Mouse (Mus musculus) hindbrain, embryonic 11.5 days (tissue): Measurements from ENCODE around the gene Vsx2. TPM values are rescaled to one million over a fixed set of nuclear protein-coding genes. Genes with fewer than 3 reads are reported as not detected.

ENCODE experiments used
- ATAC-seq: fragments of 200-750 bp; cut with Nextera tagmentation; 2 replicates; pipeline ENCODE4 v1.8.0; 2017; ENCODE audit warnings: mild to moderate bottlenecking, moderate TSS enrichment, moderate library complexity; ENCODE audit not compliant: low FRiP score
- DNase-seq: peaks from one replicate; pipeline ENCODE4 v3.0.0-alpha.2; 2015; ENCODE audit warnings: low spot score
- H3K27ac ChIP-seq: fragments of 300-500 bp; sonication (generic); 2 replicates; pipeline ENCODE4 v1.5.1; 2014; ENCODE audit warnings: mild to moderate bottlenecking, low read depth, low read length
- H3K27me3 ChIP-seq: fragments of 300-500 bp; sonication (generic); 2 replicates; pipeline ENCODE4 v1.6.1; 2014; ENCODE audit warnings: mild to moderate bottlenecking, low read length, moderate library complexity, mixed read lengths; ENCODE audit not compliant: control insufficient read depth, insufficient read depth
- H3K36me3 ChIP-seq: fragments of 300-500 bp; sonication (generic); 2 replicates; pipeline ENCODE4 v1.6.1; 2014; ENCODE audit warnings: mild to moderate bottlenecking, low read length, moderate library complexity, mixed read lengths; ENCODE audit not compliant: control insufficient read depth, insufficient read depth
- H3K4me1 ChIP-seq: fragments of 300-500 bp; sonication (generic); replicated peaks from 2 replicates; pipeline ENCODE4 v1.6.1; 2014; ENCODE audit warnings: low read length, mixed read lengths; ENCODE audit not compliant: control insufficient read depth, insufficient read depth
- H3K4me2 ChIP-seq: fragments of 300-500 bp; sonication (generic); replicated peaks from 2 replicates; pipeline ENCODE4 v1.6.1; 2014; ENCODE audit warnings: mild to moderate bottlenecking, low read depth, low read length
- H3K4me3 ChIP-seq: fragments of 300-500 bp; sonication (generic); 2 replicates; pipeline ENCODE4 v1.5.1; 2014; ENCODE audit warnings: low read depth, low read length
- H3K9ac ChIP-seq: fragments of 300-500 bp; sonication (generic); 2 replicates; pipeline ENCODE4 v1.6.1; 2014; ENCODE audit warnings: low read depth, low read length
- H3K9me3 ChIP-seq: fragments of 300-500 bp; sonication (generic); 2 replicates; pipeline ENCODE4 v1.6.1; 2016; ENCODE audit warnings: low read length; ENCODE audit not compliant: control insufficient read depth
- WGBS: fragments of 180-500 bp; shearing (Covaris S2); extraction: QIAGEN DNeasy Blood & Tissue Kit; methylation state at CpG from one replicate; pipeline ENCODE4 v1.1.7; 2014; 5-methylcytosine and 5-hydroxymethylcytosine counted together
- polyA plus RNA-seq: library from polyadenylated mRNA; unstranded; fragments of >200 nt; fragmentation: Nextera tagmentation; extraction: Ambion mirVana; gene quantifications from 2 replicates; pipeline ENCODE4 v1.2.1, GENCODE M21; 2014

The Vsx2 gene
- polyA plus RNA-seq, 1 experiment from 2014 or later = 10.1 TPM

- WGBS = 98% methylated on average over 2 of the region's 2 CpGs
- no peak overlapping the region for H3K27ac ChIP-seq
- H3K36me3 ChIP-seq = no peaks in the 10 kb centered on the region
- H3K9ac ChIP-seq = no peak overlapping the region
- peaks cover 10% of the 10 kb centered on the region for H3K27me3 ChIP-seq
- ATAC-seq = no peak
- no peaks in the 10 kb centered on the region for H3K9me3 ChIP-seq
- no peak overlapping the region for H3K4me2 ChIP-seq
- DNase-seq = no peak
- H3K4me3 ChIP-seq = no peak overlapping the region
- no peaks in the 10 kb centered on the region; the same call in 1 of the 2 replicates for H3K4me1 ChIP-seq
These were observed 11.7 kb downstream of the Vsx2 start for GRCm38 (mm10) chr12:84581285-84581684.

GRCm38 (mm10) chr12:84589825-84590761 lies 20.5 kb downstream of the Vsx2 start:
- 1% methylated on average over 51 of the region's 54 CpGs for WGBS
- Histone ChIP-seq H3K27ac (peak overlapping the region; percentile 65), H3K9me3 (no peaks in the 10 kb centered on the region)

GRCm38 (mm10) chr12:84598324-84598723 lies 28.8 kb downstream of the Vsx2 start:
- H3K4me1 ChIP-seq = no peaks in the 10 kb centered on the region; the same call in 1 of the 2 replicates
- 19% methylated on average over 8 of the region's 8 CpGs for WGBS
- no peak overlapping the region for H3K4me3 ChIP-seq
- DNase-seq (no peak), ATAC-seq (no peak)
- no peaks in the 10 kb centered on the region; the same call in 1 of the 2 replicates for H3K27me3 ChIP-seq
- no peaks in the 10 kb centered on the region for H3K9me3 ChIP-seq
- no peaks in the 10 kb centered on the region for H3K36me3 ChIP-seq
- H3K4me2 ChIP-seq = no peak overlapping the region
- no peak overlapping the region for H3K9ac ChIP-seq
- no peak overlapping the region for H3K27ac ChIP-seq

More at GRCm38 (mm10) chr12:84589825-84590761, 20.5 kb downstream of the Vsx2 start:
- H3K27me3 ChIP-seq = peaks cover 4% of the 10 kb centered on the region; the same call in 1 of the 2 replicates
- H3K9ac ChIP-seq = peak overlapping the region; percentile 41; the same call in 1 of the 2 replicates
- H3K36me3 ChIP-seq = no peaks in the 10 kb centered on the region
- ATAC-seq (peak; percentile 83), DNase-seq (peak; percentile 99)
- peaks cover 2% of the 10 kb centered on the region; the same call in 1 of the 2 replicates for H3K4me1 ChIP-seq
- peak overlapping the region; percentile 89 for H3K4me2 ChIP-seq
- H3K4me3 ChIP-seq = peak overlapping the region; percentile 43

GRCm38 (mm10) chr12:84604001-84604400 lies 34.4 kb downstream of the Vsx2 start:
- Histone ChIP-seq H3K4me3 (no peak overlapping the region), H3K9me3 (no peaks in the 10 kb centered on the region), H3K36me3 (no peaks in the 10 kb centered on the region), H3K4me1 (no peaks in the 10 kb centered on the region), H3K9ac (no peak overlapping the region), H3K4me2 (no peak overlapping the region), H3K27ac (no peak overlapping the region), H3K27me3 (no peaks in the 10 kb centered on the region)
- ATAC-seq (no peak), DNase-seq (no peak)
- 97% methylated on average over 6 of the region's 7 CpGs for WGBS

- DNase-seq (no peak), ATAC-seq (no peak)
- Histone ChIP-seq H3K27ac (no peak overlapping the region), H3K4me3 (no peak overlapping the region), H3K9me3 (no peaks in the 10 kb centered on the region), H3K9ac (no peak overlapping the region), H3K4me1 (no peaks in the 10 kb centered on the region), H3K4me2 (no peak overlapping the region), H3K27me3 (no peaks in the 10 kb centered on the region), H3K36me3 (no peaks in the 10 kb centered on the region)
- WGBS = 78% methylated on average over 7 of the region's 7 CpGs
These were observed 36.3 kb downstream of the Vsx2 start for GRCm38 (mm10) chr12:84605860-84606259.

GRCm38 (mm10) chr12:84611718-84612117 lies 42.2 kb downstream of the Vsx2 start:
- ATAC-seq (no peak), DNase-seq (no peak)
- Histone ChIP-seq H3K4me2 (no peak overlapping the region), H3K4me1 (no peaks in the 10 kb centered on the region), H3K9ac (no peak overlapping the region), H3K9me3 (no peaks in the 10 kb centered on the region), H3K27ac (no peak overlapping the region), H3K36me3 (no peaks in the 10 kb centered on the region), H3K4me3 (no peak overlapping the region), H3K27me3 (no peaks in the 10 kb centered on the region)
- 91% methylated on average over 10 of the region's 10 CpGs for WGBS

- no peaks in the 10 kb centered on the region for H3K27me3 ChIP-seq
- no peak overlapping the region for H3K9ac ChIP-seq
- no peaks in the 10 kb centered on the region for H3K4me1 ChIP-seq
- H3K36me3 ChIP-seq = no peaks in the 10 kb centered on the region
- WGBS = 69% methylated on average over 8 of the region's 8 CpGs
- no peak overlapping the region for H3K4me2 ChIP-seq
- DNase-seq (no peak), ATAC-seq (no peak)
- no peaks in the 10 kb centered on the region for H3K9me3 ChIP-seq
- no peak overlapping the region for H3K4me3 ChIP-seq
- H3K27ac ChIP-seq = no peak overlapping the region
These were observed 43.0 kb downstream of the Vsx2 start for GRCm38 (mm10) chr12:84612518-84612917.

- Histone ChIP-seq H3K4me2 (no peak overlapping the region), H3K4me3 (no peak overlapping the region), H3K27ac (no peak overlapping the region), H3K9me3 (no peaks in the 10 kb centered on the region), H3K36me3 (no peaks in the 10 kb centered on the region), H3K9ac (no peak overlapping the region), H3K27me3 (no peaks in the 10 kb centered on the region), H3K4me1 (no peaks in the 10 kb centered on the region; the same call in 1 of the 2 replicates)
- DNase-seq = no peak
- WGBS = 89% methylated on average over 11 of the region's 11 CpGs
- no peak for ATAC-seq
These were observed 44.4 kb downstream of the Vsx2 start for GRCm38 (mm10) chr12:84614001-84614400.

- Histone ChIP-seq H3K4me1 (no peaks in the 10 kb centered on the region; the same call in 1 of the 2 replicates), H3K9ac (no peak overlapping the region), H3K4me2 (no peak overlapping the region), H3K27me3 (no peaks in the 10 kb centered on the region), H3K27ac (no peak overlapping the region), H3K9me3 (no peaks in the 10 kb centered on the region), H3K36me3 (no peaks in the 10 kb centered on the region), H3K4me3 (no peak overlapping the region)
- ATAC-seq (no peak), DNase-seq (no peak)
- WGBS = 80% methylated on average over 7 of the region's 7 CpGs
These were observed 45.0 kb downstream of the Vsx2 start for GRCm38 (mm10) chr12:84614524-84614923.
